In the genomic region with DNA sequence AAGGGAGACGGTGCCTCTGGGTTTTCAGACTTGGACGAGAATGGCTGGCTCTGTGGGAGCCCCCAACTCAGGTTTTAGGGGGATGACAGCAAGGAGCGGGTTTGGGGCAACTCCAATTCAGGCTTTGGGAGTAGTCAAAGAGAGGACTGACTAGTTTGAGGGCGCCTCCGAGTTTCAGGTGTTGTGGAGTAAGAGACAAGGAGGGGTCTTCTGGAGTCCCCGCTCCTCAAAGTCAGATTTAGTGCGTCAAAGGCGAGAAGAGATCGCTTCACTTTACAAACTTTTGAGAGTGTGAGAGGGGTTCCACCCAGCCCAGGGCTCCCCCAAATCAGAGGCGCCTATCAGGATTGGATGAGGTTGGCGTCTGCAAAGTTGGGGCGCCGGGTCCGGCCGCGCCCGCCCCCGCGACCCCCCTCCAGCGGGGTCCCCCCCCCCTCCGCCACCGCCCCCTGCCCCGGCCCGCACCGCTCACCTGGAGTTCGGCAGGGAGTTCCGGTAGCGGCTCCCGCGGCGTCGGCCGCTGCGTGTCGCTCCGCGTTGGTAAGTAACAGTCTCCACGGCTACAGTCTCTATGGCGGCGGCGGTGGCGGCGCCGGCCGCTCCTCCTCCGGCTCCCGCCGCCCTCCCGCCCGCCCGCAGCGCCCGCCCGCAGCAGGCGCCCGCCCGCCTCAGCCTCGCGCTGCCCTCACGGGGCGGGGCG, we compare ENCODE assay signal across 8 mouse cellular contexts. TPM values are rescaled to one million over a fixed set of nuclear protein-coding genes. Genes with fewer than 3 reads are reported as not detected.
DNase-seq lines count a peak whose midpoint lies in the region; ATAC-seq and TF ChIP-seq lines count a peak whose summit lies in the region.

Gene Rfx2 (minus strand): TSS at position 603 of the 700 bp plus-strand sequence.

- H3K9ac ChIP-seq in forebrain, postnatal 0 days, result peak within 1 kb of the TSS; percentile 36
- H3K9ac ChIP-seq in liver, embryonic 16.5 days (ENCODE audit: low read depth, low read length), result peak within 1 kb of the TSS; percentile 92

- ATAC-seq in forebrain, postnatal 0 days, result no peak
- ATAC-seq in liver, embryonic 16.5 days (ENCODE audit: low read depth), result peak; percentile 1; the same call in 1 of the 2 replicates

- under 1% methylated on average over 29 of the region's 62 CpGs for WGBS in forebrain, postnatal 0 days
- under 1% methylated on average over 37 of the region's 62 CpGs for WGBS in liver, embryonic 16.5 days (ENCODE audit: insufficient replicate concordance)

- no peaks in the 10 kb centered on the region for H3K36me3 ChIP-seq in forebrain, postnatal 0 days (ENCODE audit: insufficient read depth)
- no peaks in the 10 kb centered on the region for H3K36me3 ChIP-seq in liver, embryonic 16.5 days (ENCODE audit: control insufficient read depth, insufficient read depth)

- H3K9me3 ChIP-seq in forebrain, postnatal 0 days (ENCODE audit: low read length), result no peaks in the 10 kb centered on the region
- no peaks in the 10 kb centered on the region for H3K9me3 ChIP-seq in liver, embryonic 16.5 days (replicated peaks; ENCODE audit: control insufficient read depth, low read length)

- TF ChIP-seq POLR2A in brain, embryonic 14.5 days (IDR thresholded peaks at IDR 0.05; ENCODE audit: borderline replicate concordance, extremely low read depth, insufficient read depth, insufficient read length, poor library complexity, severe bottlenecking), result no peak

- H3K27ac ChIP-seq in forebrain, postnatal 0 days (ENCODE audit: low read depth, low read length), result no peak within 1 kb of the TSS
- H3K27ac ChIP-seq in liver, embryonic 16.5 days (ENCODE audit: low read length), result peak within 1 kb of the TSS; percentile 87

- peaks cover 11% of the 10 kb centered on the region; the same call in 1 of the 2 replicates for H3K27me3 ChIP-seq in forebrain, postnatal 0 days (ENCODE audit: insufficient read depth, low read length)
- no peaks in the 10 kb centered on the region; the same call in 1 of the 2 replicates for H3K27me3 ChIP-seq in liver, embryonic 16.5 days (ENCODE audit: control insufficient read depth, insufficient read depth, low read depth, low read length)

- H3K4me1 ChIP-seq in forebrain, postnatal 0 days (ENCODE audit: insufficient read depth), result 0 out of 2 replicates have a peak, but pooled peaks cover 10% of the 10 kb centered on the region
- peaks cover 44% of the 10 kb centered on the region for H3K4me1 ChIP-seq in liver, embryonic 16.5 days (ENCODE audit: control insufficient read depth, low read depth, low read length)

- peak; percentile 21 for DNase-seq in layer of hippocampus, adult 11-12 months (ENCODE audit: low spot score)
- no peak for DNase-seq in layer of hippocampus, postnatal 14 days (ENCODE audit: low spot score in 2 of 2)
- no peak for DNase-seq in brain, embryonic 14.5 days (ENCODE audit: low read depth)
- peak; percentile 11 for DNase-seq in forebrain, postnatal 0 days
- peak; percentile 60 for DNase-seq in testis, postnatal 14 days (ENCODE audit: low spot score)
- DNase-seq in gastrocnemius, adult 8-10 months (ENCODE audit: low spot score in 2 of 2), result no peak
- DNase-seq in kidney, postnatal 10 days, result no peak

- TF ChIP-seq CTCF in brain, embryonic 14.5 days (IDR thresholded peaks at IDR 0.05; ENCODE audit: borderline replicate concordance, extremely low read depth, insufficient read depth, insufficient read length), result no peak
- no peak for TF ChIP-seq CTCF in forebrain, postnatal 0 days (IDR thresholded peaks at IDR 0.05; ENCODE audit: low read depth)

- peak within 1 kb of the TSS; percentile 60 for H3K4me3 ChIP-seq in forebrain, postnatal 0 days (ENCODE audit: low read depth, low read length)
- peak within 1 kb of the TSS; percentile 95 for H3K4me3 ChIP-seq in liver, embryonic 16.5 days (ENCODE audit: low read depth, low read length)

- H3K4me2 ChIP-seq in forebrain, postnatal 0 days (ENCODE audit: low read depth), result peak within 1 kb of the TSS; percentile 67
- H3K4me2 ChIP-seq in liver, embryonic 16.5 days (ENCODE audit: low read depth, low read length), result peak within 1 kb of the TSS; percentile 89

RNA-seq across cellular contexts. Expression of gene Rfx2, which starts in this region (rescaled TPM):
- total RNA-seq in layer of hippocampus, postnatal 14 days (2021), result 1 to 10 TPM; 3.0 to 4.2 TPM
- polyA plus RNA-seq in brain, embryonic 14.5 days (2012; rRNA removed), result 7.8 and 11.1 TPM in 2 replicates
- 2.4 and 3.6 TPM in 2 replicates for total RNA-seq in forebrain, postnatal 0 days (2014; rRNA removed)
- polyA plus RNA-seq in forebrain, postnatal 0 days (2015; fragmentation: Nextera tagmentation; extraction: Ambion mirVana), result 2.2 and 3.4 TPM in 2 replicates
- polyA plus RNA-seq in liver, embryonic 16.5 days (2015; fragmentation: Nextera tagmentation; extraction: Ambion mirVana), result 12.4 and 12.6 TPM in 2 replicates
- total RNA-seq in gastrocnemius, adult 8-10 months (2022), result 1 to 10 TPM; 1.8 to 3.6 (median 2.5) TPM

Comparison
In these comparisons a context has a peak if more than half of its experiments do, and no peak if none do; other contexts are left out.
1. DNase-seq: peak in layer of hippocampus, adult 11-12 months (single experiment), forebrain, postnatal 0 days (single experiment) and testis, postnatal 14 days (single experiment); none in layer of hippocampus, postnatal 14 days (0 of 2), brain, embryonic 14.5 days (single experiment), gastrocnemius, adult 8-10 months (0 of 2) and kidney, postnatal 10 days (single experiment).